ENCODE assay signal across 9 mouse cellular contexts in genomic region chr6:51163266-51163665, GRCm38 (mm10).
DNase-seq lines count a peak whose midpoint lies in the region; ATAC-seq and TF ChIP-seq lines count a peak whose summit lies in the region.
"Had no signal": no experiment of that assay in that cellular context is flagged by ENCODE, and none has a peak within 500 bp of the region (broad histone marks: within the 10 kb centered on the region; RNA-seq: fewer than 3 reads in every experiment).

No protein-coding gene starts in this region.

- H3K4me3 ChIP-seq in hindbrain, embryonic 10.5 days: no peak overlapping the region
- H3K4me3 ChIP-seq in hindbrain, embryonic 16.5 days (ENCODE audit: low read length): no peak overlapping the region
- no peak overlapping the region for H3K4me3 ChIP-seq in limb, embryonic 10.5 days

- no peaks in the 10 kb centered on the region for H3K9me3 ChIP-seq in hindbrain, embryonic 10.5 days
- no peaks in the 10 kb centered on the region for H3K9me3 ChIP-seq in hindbrain, embryonic 16.5 days (ENCODE audit: control insufficient read depth, low read length)
- H3K9me3 ChIP-seq in limb, embryonic 10.5 days (replicated peaks): no peaks in the 10 kb centered on the region

- no peaks in the 10 kb centered on the region for H3K36me3 ChIP-seq in hindbrain, embryonic 10.5 days
- H3K36me3 ChIP-seq in hindbrain, embryonic 16.5 days (ENCODE audit: control insufficient read depth, insufficient read depth, low read length): no peaks in the 10 kb centered on the region
- H3K36me3 ChIP-seq in limb, embryonic 10.5 days: no peaks in the 10 kb centered on the region

- TF ChIP-seq POLR2A in brain, embryonic 14.5 days (IDR thresholded peaks at IDR 0.05; ENCODE audit: borderline replicate concordance, extremely low read depth, insufficient read depth, insufficient read length, poor library complexity, severe bottlenecking): no peak

- TF ChIP-seq CTCF in brain, embryonic 14.5 days (IDR thresholded peaks at IDR 0.05; ENCODE audit: borderline replicate concordance, extremely low read depth, insufficient read depth, insufficient read length): no peak

- WGBS in hindbrain, embryonic 10.5 days: 76% methylated on average over 5 of the region's 5 CpGs
- WGBS in hindbrain, embryonic 16.5 days: 64% methylated on average over 5 of the region's 5 CpGs
- WGBS in limb, embryonic 10.5 days: 75% methylated on average over 5 of the region's 5 CpGs

- H3K27ac ChIP-seq in hindbrain, embryonic 10.5 days: peak overlapping the region; percentile 62
- H3K27ac ChIP-seq in hindbrain, embryonic 16.5 days (ENCODE audit: low read depth, low read length): no peak overlapping the region
- peak overlapping the region; percentile 39; the same call in 1 of the 2 replicates for H3K27ac ChIP-seq in limb, embryonic 10.5 days

- no peaks in the 10 kb centered on the region; the same call in 1 of the 2 replicates for H3K27me3 ChIP-seq in hindbrain, embryonic 10.5 days (ENCODE audit: insufficient read depth, poor library complexity, severe bottlenecking)
- no peaks in the 10 kb centered on the region for H3K27me3 ChIP-seq in hindbrain, embryonic 16.5 days (replicated peaks; ENCODE audit: control insufficient read depth, insufficient read depth, low read length)
- H3K27me3 ChIP-seq in limb, embryonic 10.5 days (ENCODE audit: low read depth, poor library complexity, severe bottlenecking): no peaks in the 10 kb centered on the region

- ATAC-seq in hindbrain, embryonic 16.5 days: no peak
- ATAC-seq: CD4-positive, CD25-positive, alpha-beta regulatory T cell, adult 4 months had no signal

- no peak overlapping the region for H3K9ac ChIP-seq in hindbrain, embryonic 16.5 days (ENCODE audit: low read depth, low read length)

- DNase-seq in hindbrain, embryonic 10.5 days (ENCODE audit: low spot score): no peak
- peak; percentile 57 for DNase-seq in brain, embryonic 14.5 days (ENCODE audit: low read depth)
- DNase-seq in heart, adult 18-20 months: peak; percentile 60 to 81
- DNase-seq in limb, embryonic 10.5 days (ENCODE audit: low spot score): no peak
- no peak for DNase-seq in MN1 (ENCODE audit: low spot score)
- no peak for DNase-seq in natural killer cell, adult 2 months (ENCODE audit: low spot score in 2 of 2)
- DNase-seq in thymus, postnatal 10 days (ENCODE audit: low spot score in 2 of 2): no peak

- no peak overlapping the region for H3K4me2 ChIP-seq in hindbrain, embryonic 16.5 days (ENCODE audit: low read length)

- H3K4me1 ChIP-seq in hindbrain, embryonic 10.5 days (replicated peaks): peaks cover 25% of the 10 kb centered on the region
- H3K4me1 ChIP-seq in hindbrain, embryonic 16.5 days (ENCODE audit: control insufficient read depth, insufficient read depth, low read depth, low read length): peaks cover 2% of the 10 kb centered on the region; the same call in 1 of the 2 replicates
- H3K4me1 ChIP-seq in limb, embryonic 10.5 days: peaks cover 30% of the 10 kb centered on the region

Comparison
In these comparisons a context has a peak if more than half of its experiments do, and no peak if none do; other contexts are left out.
1. DNase-seq: peak in brain, embryonic 14.5 days (single experiment) and heart, adult 18-20 months (2 of 2); none in hindbrain, embryonic 10.5 days (single experiment), limb, embryonic 10.5 days (single experiment), MN1 (single experiment), natural killer cell, adult 2 months (0 of 2) and thymus, postnatal 10 days (0 of 2).